Mouse (Mus musculus): Measurements from ENCODE around the gene Mef2c.

Gene Mef2c

GRCm38 (mm10) chr13:83712778-83713380 lies 209.0 kb downstream of the Mef2c start:
- WGBS, result 27% methylated on average over 5 of the region's 5 CpGs

- 13% methylated on average over 19 of the region's 19 CpGs for WGBS
Measured at GRCm38 (mm10) chr13:83713661-83714291, 209.9 kb downstream of the Mef2c start.

- WGBS, result 2% methylated on average over 22 of the region's 22 CpGs
Measured at GRCm38 (mm10) chr13:83714466-83715307, 210.9 kb downstream of the Mef2c start.

GRCm38 (mm10) chr13:83715308-83715785 lies 211.5 kb downstream of the Mef2c start:
- WGBS, result 3% methylated on average over 14 of the region's 14 CpGs

GRCm38 (mm10) chr13:83715971-83716615 lies 212.3 kb downstream of the Mef2c start:
- WGBS, result 7% methylated on average over 27 of the region's 27 CpGs

Data from cerebral cortex, adult 2 months (tissue).